Mouse (Mus musculus) spleen, adult 2 months (tissue): ENCODE measurements around the gene Kcna1. TPM values are rescaled to one million over a fixed set of nuclear protein-coding genes. Genes with fewer than 3 reads are reported as not detected.

Experiments
- DNase-seq, 2 experiments: peaks; one replicate each; pipeline versions ENCODE4 v3.0.0 to v3.0.0-alpha.2; 2012 to 2021; ENCODE audit warnings: low spot score in 2 of 2, low read depth in 1 of 2
- H3K27ac ChIP-seq: fragments of 200-500 bp; 2 replicates; pipeline ENCODE4 v1.5.1; 2012; ENCODE audit warnings: low read length, inconsistent platforms; ENCODE audit not compliant: insufficient read depth
- H3K27me3 ChIP-seq: fragments of 200-500 bp; 2 replicates; pipeline ENCODE4 v1.6.1; 2012; ENCODE audit warnings: mild to moderate bottlenecking, moderate library complexity, low read length, inconsistent platforms; ENCODE audit not compliant: control insufficient read depth, insufficient read depth
- H3K36me3 ChIP-seq: fragments of 200-500 bp; 2 replicates; pipeline ENCODE4 v1.6.1; 2012; ENCODE audit warnings: mild to moderate bottlenecking, low read length, inconsistent platforms; ENCODE audit not compliant: control insufficient read depth, insufficient read depth
- H3K4me1 ChIP-seq: fragments of 200-500 bp; 2 replicates; pipeline ENCODE4 v1.6.1; 2011; ENCODE audit warnings: inconsistent platforms; ENCODE audit not compliant: control insufficient read depth, insufficient read depth, insufficient read length
- H3K4me3 ChIP-seq: fragments of 200-500 bp; 2 replicates; pipeline ENCODE4 v1.5.1; 2011; ENCODE audit warnings: mild to moderate bottlenecking, inconsistent platforms; ENCODE audit not compliant: insufficient read depth, insufficient read length; ENCODE audit errors: extremely low read depth
- CTCF ChIP-seq: fragments of 200-500 bp; IDR thresholded peaks from 2 replicates; pipeline ENCODE4 v1.5.1; 2011; ENCODE audit warnings: mild to moderate bottlenecking, inconsistent platforms; ENCODE audit not compliant: insufficient read depth, insufficient read length, insufficient replicate concordance; ENCODE audit errors: extremely low read depth
- POLR2A ChIP-seq: fragments of 200-500 bp; IDR thresholded peaks from 2 replicates; pipeline ENCODE4 v1.6.1; 2011; ENCODE audit warnings: low read depth, low read length, inconsistent platforms
- WGBS: fragments of 180-500 bp; shearing (Covaris S2); methylation state at CpG from one replicate; pipeline ENCODE4 v1.1.7; 2018; 5-methylcytosine and 5-hydroxymethylcytosine counted together
- polyA plus RNA-seq: library from polyadenylated mRNA; depleted of rRNA; stranded (reverse); fragments of >200 nt; gene quantifications from 2 replicates; pipeline ENCODE4 v1.2.3, GENCODE M21; 2012

The Kcna1 gene
- polyA plus RNA-seq, 1 experiment, result 0.06 TPM

- Histone ChIP-seq H3K27me3 (no peaks in the 10 kb centered on the region), H3K4me3 (no peak overlapping the region), H3K4me1 (no peaks in the 10 kb centered on the region), H3K36me3 (no peaks in the 10 kb centered on the region), H3K27ac (no peak overlapping the region)
- TF ChIP-seq CTCF (no peak), POLR2A (no peak)
- no peak for DNase-seq
- WGBS, result 76% methylated on average over 2 of the region's 2 CpGs
Measured at GRCm38 (mm10) chr6:126657646-126658394, 11.6 kb upstream of the Kcna1 start.

GRCm38 (mm10) chr6:126653561-126653960 lies 7.4 kb upstream of the Kcna1 start:
- no peaks in the 10 kb centered on the region for H3K36me3 ChIP-seq
- no peaks in the 10 kb centered on the region for H3K27me3 ChIP-seq
- H3K27ac ChIP-seq, result no peak overlapping the region
- WGBS, result 86% methylated on average over 7 of the region's 7 CpGs
- TF ChIP-seq CTCF (no peak), POLR2A (no peak)
- no peak overlapping the region for H3K4me3 ChIP-seq
- no peak for DNase-seq
- no peaks in the 10 kb centered on the region for H3K4me1 ChIP-seq

- TF ChIP-seq POLR2A (no peak), CTCF (no peak)
- H3K4me1 ChIP-seq, result no peaks in the 10 kb centered on the region
- peaks cover 10% of the 10 kb centered on the region for H3K27me3 ChIP-seq
- H3K4me3 ChIP-seq, result no peak overlapping the region
- no peak for DNase-seq
- H3K27ac ChIP-seq, result no peak overlapping the region
- 7% methylated on average over 27 of the region's 27 CpGs for WGBS
- H3K36me3 ChIP-seq, result no peaks in the 10 kb centered on the region
Measured at GRCm38 (mm10) chr6:126645644-126646358, 383 bp downstream of the Kcna1 start.

- peaks cover 10% of the 10 kb centered on the region for H3K27me3 ChIP-seq
- no peaks in the 10 kb centered on the region for H3K4me1 ChIP-seq
- no peak for DNase-seq
- TF ChIP-seq POLR2A (no peak), CTCF (no peak)
- H3K27ac ChIP-seq, result no peak overlapping the region
- 6% methylated on average over 24 of the region's 24 CpGs for WGBS
- no peaks in the 10 kb centered on the region for H3K36me3 ChIP-seq
- H3K4me3 ChIP-seq, result no peak overlapping the region
Measured at GRCm38 (mm10) chr6:126645044-126645541, 1.1 kb downstream of the Kcna1 start.

GRCm38 (mm10) chr6:126644181-126645043 lies 1.8 kb downstream of the Kcna1 start:
- TF ChIP-seq CTCF, result no peak
- TF ChIP-seq POLR2A, result no peak
- Histone ChIP-seq H3K27ac (no peak overlapping the region), H3K27me3 (peaks cover 10% of the 10 kb centered on the region), H3K4me3 (no peak overlapping the region), H3K4me1 (no peaks in the 10 kb centered on the region), H3K36me3 (no peaks in the 10 kb centered on the region)
- DNase-seq, result no peak
- WGBS, result 2% methylated on average over 64 of the region's 66 CpGs

GRCm38 (mm10) chr6:126643341-126644055 lies 2.7 kb downstream of the Kcna1 start:
- Histone ChIP-seq H3K27me3 (peaks cover 10% of the 10 kb centered on the region), H3K36me3 (no peaks in the 10 kb centered on the region), H3K4me3 (no peak overlapping the region), H3K4me1 (no peaks in the 10 kb centered on the region), H3K27ac (no peak overlapping the region)
- 6% methylated on average over 23 of the region's 25 CpGs for WGBS
- DNase-seq, result no peak
- TF ChIP-seq POLR2A (no peak), CTCF (no peak)
